Mouse (Mus musculus) heart, embryonic 13.5 days (tissue): ENCODE results near the gene Zdhhc8. TPM values are rescaled to one million over a fixed set of nuclear protein-coding genes. Genes with fewer than 3 reads are reported as not detected.

Experiments
- ATAC-seq: fragments of 200-750 bp; cut with Nextera tagmentation; 2 replicates; pipeline ENCODE4 v1.8.0; 2017; ENCODE audit warnings: moderate TSS enrichment; ENCODE audit not compliant: insufficient number of reproducible peaks, low FRiP score, low TSS enrichment; ENCODE audit errors: extremely low read depth
- H3K27ac ChIP-seq: fragments of 300-500 bp; sonication (generic); replicated peaks from 2 replicates; pipeline ENCODE4 v1.5.1; 2015; ENCODE audit warnings: moderate library complexity, mild to moderate bottlenecking, inconsistent platforms
- H3K27me3 ChIP-seq: fragments of 300-500 bp; sonication (generic); replicated peaks from 2 replicates; pipeline ENCODE4 v1.6.1; 2015; ENCODE audit warnings: mild to moderate bottlenecking, inconsistent platforms
- H3K36me3 ChIP-seq: fragments of 300-500 bp; sonication (generic); 2 replicates; pipeline ENCODE4 v1.6.1; 2015; ENCODE audit warnings: mild to moderate bottlenecking, inconsistent platforms
- H3K4me1 ChIP-seq: fragments of 300-500 bp; sonication (generic); 2 replicates; pipeline ENCODE4 v1.6.1; 2015; ENCODE audit warnings: inconsistent platforms
- H3K4me2 ChIP-seq: fragments of 300-500 bp; sonication (generic); 2 replicates; pipeline ENCODE4 v1.6.1; 2015; ENCODE audit warnings: inconsistent platforms, mild to moderate bottlenecking, moderate library complexity
- H3K4me3 ChIP-seq: fragments of 300-500 bp; sonication (generic); 2 replicates; pipeline ENCODE4 v1.5.1; 2015; ENCODE audit warnings: moderate library complexity, mild to moderate bottlenecking, inconsistent platforms
- H3K9ac ChIP-seq: fragments of 300-500 bp; sonication (generic); 2 replicates; pipeline ENCODE4 v1.6.1; 2015; ENCODE audit warnings: inconsistent platforms, mild to moderate bottlenecking, moderate library complexity
- H3K9me3 ChIP-seq: fragments of 300-500 bp; sonication (generic); 2 replicates; pipeline ENCODE4 v1.6.1; 2016; ENCODE audit warnings: inconsistent platforms
- WGBS: fragments of 180-500 bp; shearing (Covaris S2); methylation state at CpG from one replicate; pipeline ENCODE4 v1.1.7; 2015; ENCODE audit warnings: mixed read lengths; 5-methylcytosine and 5-hydroxymethylcytosine counted together
- polyA plus RNA-seq: library from polyadenylated mRNA; unstranded; fragments of >200 nt; fragmentation: Nextera tagmentation; extraction: Ambion mirVana; gene quantifications from 2 replicates; pipeline ENCODE4 v1.2.1, GENCODE M21; 2015

Gene Zdhhc8
- 20.7 and 22.1 TPM in 2 replicates for polyA plus RNA-seq

DNA sequence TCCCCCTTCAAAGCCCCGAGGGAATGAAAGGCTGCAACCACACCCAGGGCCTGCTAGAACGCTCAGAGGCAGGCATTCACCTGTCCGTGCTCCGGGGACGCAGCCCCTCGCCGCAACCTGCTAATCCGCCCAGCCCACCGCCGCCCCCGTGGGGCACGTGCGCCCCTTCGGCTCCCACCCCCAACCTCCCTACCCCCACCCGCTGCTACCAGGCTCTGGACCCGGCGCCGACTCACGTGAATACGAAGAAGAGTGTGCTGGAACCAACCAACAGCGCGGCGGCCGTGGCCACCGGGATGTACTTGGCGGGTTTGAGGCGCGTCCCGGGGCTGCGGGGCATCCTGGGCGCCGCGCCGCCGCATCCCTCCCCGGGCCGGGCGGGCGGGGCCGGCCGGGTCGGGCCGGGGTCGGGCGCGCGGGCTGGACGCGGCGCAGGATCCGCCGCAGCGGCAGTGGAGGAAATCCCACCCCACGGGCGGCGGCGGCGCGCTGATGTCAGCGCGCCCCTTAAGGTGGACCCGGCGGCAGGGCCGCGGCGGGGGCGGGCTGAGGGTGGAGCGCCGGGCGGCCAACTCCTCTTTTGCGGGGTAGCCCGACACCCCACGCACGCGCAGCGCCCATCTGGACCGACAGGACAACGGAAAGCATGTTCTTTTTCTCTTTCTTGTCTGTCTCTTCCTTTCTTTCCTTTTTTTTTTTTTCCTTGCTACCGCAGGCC lies at the start of gene Zdhhc8:
Gene Zdhhc8 (minus strand): TSS at position 466 of the 718 bp plus-strand sequence.
- H3K36me3 ChIP-seq = peaks cover 22% of the 10 kb centered on the region
- under 1% methylated on average over 78 of the region's 79 CpGs for WGBS
- peaks cover 52% of the 10 kb centered on the region for H3K4me1 ChIP-seq
- peak within 1 kb of the TSS; percentile 95 for H3K4me2 ChIP-seq
- peak; percentile 33 for ATAC-seq
- H3K9ac ChIP-seq = peak within 1 kb of the TSS; percentile 97
- H3K4me3 ChIP-seq = peak within 1 kb of the TSS; percentile 94
- no peaks in the 10 kb centered on the region for H3K9me3 ChIP-seq
- H3K27ac ChIP-seq = peak within 1 kb of the TSS; percentile 92
- H3K27me3 ChIP-seq = no peaks in the 10 kb centered on the region

DNA sequence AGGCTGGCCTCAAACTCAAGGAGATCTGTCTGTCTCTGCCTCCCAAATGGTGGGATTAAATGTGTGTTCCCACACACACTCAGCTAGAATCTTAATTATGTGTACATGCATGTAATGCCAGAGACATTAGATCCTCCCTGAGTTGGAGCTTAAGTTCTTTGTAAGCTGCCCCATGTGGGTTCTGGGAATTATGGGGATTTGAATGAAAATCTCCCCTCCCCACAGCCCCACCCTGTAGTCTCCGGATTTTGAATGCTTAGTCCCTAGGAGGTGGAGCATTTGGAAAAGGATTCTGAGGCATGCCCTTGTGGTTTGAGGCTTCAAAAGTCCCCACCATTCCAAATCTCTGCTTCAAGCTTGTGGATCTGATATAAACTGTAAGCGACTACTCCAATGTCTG lies 40.2 kb upstream of the Zdhhc8 start:
- Histone ChIP-seq H3K4me2 (no peak overlapping the region), H3K27me3 (no peaks in the 10 kb centered on the region), H3K4me3 (no peak overlapping the region), H3K9ac (no peak overlapping the region), H3K36me3 (peaks cover 98% of the 10 kb centered on the region), H3K4me1 (no peaks in the 10 kb centered on the region), H3K9me3 (no peaks in the 10 kb centered on the region), H3K27ac (no peak overlapping the region)
- 74% methylated on average over 2 of the region's 2 CpGs for WGBS
- no peak for ATAC-seq

DNA sequence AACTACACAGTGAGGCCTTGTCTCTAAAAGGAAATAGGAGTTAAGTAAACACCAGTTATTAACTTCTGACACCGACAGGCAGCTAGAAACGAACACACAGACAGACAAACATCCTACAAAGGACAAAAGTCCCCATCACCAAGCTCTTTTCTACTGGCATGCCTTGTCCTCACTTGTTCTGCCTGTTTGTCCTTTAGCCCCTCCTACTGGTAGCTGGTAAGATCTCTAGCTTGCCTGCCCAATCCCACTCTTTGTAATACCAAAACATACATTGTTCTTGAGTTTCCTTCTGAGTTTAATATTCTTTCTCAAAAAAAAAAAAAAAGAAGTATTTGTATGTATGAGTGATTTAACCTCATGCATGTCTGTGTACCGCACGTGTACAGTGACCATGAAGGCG lies 33.2 kb upstream of the Zdhhc8 start:
- no peak overlapping the region for H3K9ac ChIP-seq
- no peaks in the 10 kb centered on the region for H3K9me3 ChIP-seq
- no peak overlapping the region for H3K4me2 ChIP-seq
- 86% methylated on average over 5 of the region's 5 CpGs for WGBS
- H3K27ac ChIP-seq = no peak overlapping the region
- no peaks in the 10 kb centered on the region for H3K27me3 ChIP-seq
- no peak overlapping the region for H3K4me3 ChIP-seq
- no peaks in the 10 kb centered on the region for H3K4me1 ChIP-seq
- ATAC-seq = no peak
- H3K36me3 ChIP-seq = peaks cover 96% of the 10 kb centered on the region

DNA sequence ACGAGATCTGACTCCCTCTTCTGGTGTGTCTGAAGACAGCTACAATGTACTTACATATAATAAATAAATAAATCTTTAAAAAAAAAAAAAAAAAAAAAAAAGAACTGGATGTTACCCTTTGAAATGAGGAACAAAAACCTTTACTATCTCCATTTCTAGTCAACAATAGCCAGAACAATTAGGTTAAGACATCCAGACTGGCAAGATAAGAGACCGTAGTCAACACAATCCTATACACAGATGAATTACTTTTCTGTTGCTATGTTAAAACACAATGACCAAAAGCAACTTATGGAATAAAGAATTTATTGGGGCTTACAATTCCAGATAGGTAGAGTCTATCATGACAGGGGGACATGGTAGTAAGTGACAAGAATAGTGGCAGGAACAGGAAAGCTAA lies 30.1 kb upstream of the Zdhhc8 start:
- Histone ChIP-seq H3K27ac (no peak overlapping the region), H3K9me3 (no peaks in the 10 kb centered on the region), H3K9ac (no peak overlapping the region), H3K4me1 (no peaks in the 10 kb centered on the region), H3K27me3 (no peaks in the 10 kb centered on the region), H3K4me3 (no peak overlapping the region), H3K36me3 (peaks cover 94% of the 10 kb centered on the region), H3K4me2 (no peak overlapping the region)
- 90% methylated on average over 2 of the region's 2 CpGs for WGBS
- ATAC-seq = no peak

DNA sequence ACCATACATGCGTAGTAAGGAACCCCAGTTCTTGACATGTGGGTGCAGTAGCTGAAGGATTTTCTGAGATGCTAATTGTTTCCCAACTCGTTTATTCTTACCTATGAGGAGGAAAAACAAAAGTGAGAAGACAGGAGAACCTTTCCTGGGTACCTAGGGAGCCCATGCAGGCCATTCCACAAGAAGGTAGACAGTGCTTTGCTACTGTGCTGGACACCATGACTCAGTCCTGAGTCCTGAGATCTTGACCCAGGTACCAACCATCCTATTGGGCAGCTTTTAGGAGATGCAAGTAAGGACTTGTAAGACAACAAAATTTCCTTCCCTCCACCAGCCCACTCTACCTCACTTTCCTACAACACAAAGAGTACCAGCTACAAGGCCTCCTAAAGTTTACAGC lies 23.3 kb upstream of the Zdhhc8 start, which contains the start of gene Gm49776:
Gene Gm49776 (minus strand): TSS at position 101 of the 400 bp plus-strand sequence.
- Histone ChIP-seq H3K27ac (no peak within 1 kb of the TSS), H3K9ac (no peak within 1 kb of the TSS), H3K36me3 (peaks cover 97% of the 10 kb centered on the region), H3K27me3 (no peaks in the 10 kb centered on the region), H3K4me1 (no peaks in the 10 kb centered on the region), H3K4me2 (no peak within 1 kb of the TSS), H3K4me3 (no peak within 1 kb of the TSS), H3K9me3 (no peaks in the 10 kb centered on the region)
- WGBS = 91% methylated on average over 2 of the region's 2 CpGs
- ATAC-seq = no peak

GRCm38 (mm10) chr16:18253866-18254265 lies 18.9 kb upstream of the Zdhhc8 start:
- Histone ChIP-seq H3K9me3 (no peaks in the 10 kb centered on the region), H3K4me1 (peaks cover 26% of the 10 kb centered on the region), H3K4me2 (no peak overlapping the region), H3K36me3 (peaks cover 89% of the 10 kb centered on the region), H3K4me3 (no peak overlapping the region), H3K27me3 (no peaks in the 10 kb centered on the region), H3K9ac (no peak overlapping the region), H3K27ac (no peak overlapping the region)
- ATAC-seq = no peak
- 82% methylated on average over 1 of the region's 1 CpGs for WGBS

- Histone ChIP-seq H3K4me2 (no peak overlapping the region), H3K4me3 (no peak overlapping the region), H3K27me3 (no peaks in the 10 kb centered on the region), H3K36me3 (peaks cover 79% of the 10 kb centered on the region), H3K9me3 (no peaks in the 10 kb centered on the region), H3K27ac (no peak overlapping the region), H3K4me1 (peaks cover 26% of the 10 kb centered on the region), H3K9ac (no peak overlapping the region)
- ATAC-seq = no peak
- 81% methylated on average over 6 of the region's 6 CpGs for WGBS
These were observed 17.8 kb upstream of the Zdhhc8 start for GRCm38 (mm10) chr16:18252736-18253135.

DNA sequence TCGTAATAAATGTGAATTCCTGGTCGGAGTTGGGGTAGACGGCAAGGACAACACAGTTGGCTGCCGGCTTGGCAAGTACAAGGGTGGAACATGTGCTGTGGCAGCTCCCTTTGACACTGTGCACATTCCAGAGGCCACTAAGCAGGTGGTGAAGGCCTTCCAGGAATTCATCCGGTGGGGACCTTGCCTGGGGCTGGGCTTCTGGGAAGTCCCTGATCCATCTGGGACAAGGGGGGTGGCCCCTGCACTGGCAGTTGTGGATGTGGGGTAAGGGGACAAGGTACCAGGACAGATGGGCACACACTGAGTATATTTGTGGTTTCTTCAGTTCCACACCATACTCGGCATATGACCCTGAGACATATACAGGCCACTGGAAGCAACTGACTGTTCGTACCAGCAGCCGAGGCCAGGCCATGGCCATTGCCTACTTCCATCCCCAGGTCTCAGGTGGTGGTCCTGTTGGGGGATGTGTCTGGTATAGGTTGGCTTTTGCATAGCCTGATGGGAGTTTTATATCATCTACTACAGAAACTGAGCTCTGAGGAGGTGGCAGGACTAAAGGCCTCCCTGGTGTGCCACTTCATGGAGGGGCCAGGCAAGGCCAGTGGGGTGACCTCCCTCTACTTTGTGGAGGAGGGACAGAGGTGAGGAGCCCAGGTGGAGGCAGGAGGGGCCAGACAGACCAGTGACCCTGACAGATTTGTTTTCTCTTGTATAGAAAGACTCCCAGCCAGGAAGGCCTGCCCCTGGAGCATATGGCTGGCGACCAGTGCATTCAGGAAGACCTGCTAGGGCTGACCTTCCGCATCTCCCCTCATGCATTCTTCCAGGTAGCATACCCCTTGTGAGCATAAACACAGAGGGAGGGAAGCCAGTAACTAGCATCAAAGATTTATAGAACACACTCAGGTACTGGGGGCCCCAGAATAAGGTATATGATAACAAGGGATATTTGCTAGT lies 16.2 kb upstream of the Zdhhc8 start:
- Histone ChIP-seq H3K27ac (0 out of 2 replicates have a peak overlapping the region, but pooled peaks have one; percentile 96), H3K4me1 (peaks cover 42% of the 10 kb centered on the region), H3K4me2 (peak overlapping the region; percentile 95), H3K36me3 (peaks cover 74% of the 10 kb centered on the region), H3K9me3 (no peaks in the 10 kb centered on the region), H3K27me3 (no peaks in the 10 kb centered on the region), H3K4me3 (peak overlapping the region; percentile 75), H3K9ac (peak overlapping the region; percentile 94)
- 61% methylated on average over 10 of the region's 10 CpGs for WGBS
- ATAC-seq = no peak

- Histone ChIP-seq H3K4me1 (peaks cover 49% of the 10 kb centered on the region), H3K9ac (peak overlapping the region; percentile 94), H3K27ac (peak overlapping the region; percentile 96), H3K4me2 (peak overlapping the region; percentile 95), H3K9me3 (no peaks in the 10 kb centered on the region), H3K4me3 (peak overlapping the region; percentile 75), H3K27me3 (no peaks in the 10 kb centered on the region), H3K36me3 (peaks cover 74% of the 10 kb centered on the region)
- WGBS = 72% methylated on average over 4 of the region's 4 CpGs
- no peak for ATAC-seq
These were observed 15.3 kb upstream of the Zdhhc8 start for GRCm38 (mm10) chr16:18250231-18250630.

GRCm38 (mm10) chr16:18249364-18249967 lies 14.5 kb upstream of the Zdhhc8 start:
- no peaks in the 10 kb centered on the region for H3K9me3 ChIP-seq
- no peaks in the 10 kb centered on the region for H3K27me3 ChIP-seq
- H3K36me3 ChIP-seq = peaks cover 74% of the 10 kb centered on the region
- peak overlapping the region; percentile 96 for H3K27ac ChIP-seq
- peak overlapping the region; percentile 95 for H3K4me2 ChIP-seq
- WGBS = 4% methylated on average over 27 of the region's 27 CpGs
- no peak for ATAC-seq
- peak overlapping the region; percentile 94 for H3K9ac ChIP-seq
- H3K4me1 ChIP-seq = peaks cover 49% of the 10 kb centered on the region
- peak overlapping the region; percentile 75 for H3K4me3 ChIP-seq
